Mouse (Mus musculus): ENCODE measurements around the gene Vsir.

Vsir gene

DNA sequence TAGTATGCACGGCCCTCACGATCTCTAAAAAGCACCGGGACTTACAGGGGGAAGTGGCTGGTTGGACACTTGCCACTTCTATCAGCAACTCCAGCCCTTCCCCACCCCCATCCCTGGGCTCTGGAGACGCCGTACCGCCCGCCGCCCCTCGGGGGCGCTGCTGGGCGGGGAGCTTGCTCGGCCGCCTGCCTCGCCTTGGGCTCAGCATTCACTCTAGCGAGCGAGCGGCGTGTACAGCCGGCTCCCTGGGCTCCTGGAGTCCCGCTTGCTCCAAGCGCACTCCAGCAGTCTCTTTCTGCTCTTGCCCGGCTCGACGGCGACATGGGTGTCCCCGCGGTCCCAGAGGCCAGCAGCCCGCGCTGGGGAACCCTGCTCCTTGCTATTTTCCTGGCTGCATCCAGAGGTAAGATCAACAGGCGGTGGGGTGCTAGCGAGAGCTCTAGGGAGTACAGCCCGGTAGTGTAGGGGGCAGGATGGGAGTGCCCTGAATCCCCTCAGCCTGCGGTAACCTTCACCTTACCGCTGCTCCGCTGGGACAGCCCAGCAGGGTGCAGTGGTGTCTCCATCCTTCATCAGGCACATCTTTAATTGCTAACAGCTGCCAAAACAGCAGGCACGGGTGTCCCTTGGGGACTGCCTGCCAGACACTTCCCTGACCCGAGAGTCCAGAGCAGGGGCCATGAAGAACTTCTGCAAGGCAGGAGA is at the start of gene Vsir:
Gene Vsir, plus strand, starts transcription at position 151 of the 705 bp plus-strand sequence.
- peak; percentile 75 for DNase-seq (ENCODE audit: low spot score)

DNA sequence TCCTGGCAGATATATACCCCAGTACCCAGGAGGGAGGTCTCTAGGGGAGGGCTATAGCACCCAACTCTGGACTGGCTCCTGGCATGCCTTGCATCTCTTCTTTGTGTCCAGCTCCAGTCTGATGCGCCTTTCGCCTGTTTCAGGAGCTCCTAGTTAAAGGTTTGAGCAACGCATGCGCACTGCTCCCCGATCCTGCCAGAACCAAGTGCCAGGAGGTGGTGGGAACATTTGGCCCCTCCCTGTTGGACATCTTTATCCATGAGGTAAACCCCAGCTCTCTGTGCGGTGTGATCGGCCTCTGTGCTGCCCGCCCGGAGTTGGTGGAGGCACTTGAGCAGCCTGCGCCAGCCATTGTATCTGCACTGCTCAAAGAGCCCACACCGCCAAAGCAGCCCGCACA is 47.0 kb upstream of the Vsir start:
- DNase-seq (ENCODE audit: low spot score), result no peak

- no peak for DNase-seq (ENCODE audit: low spot score)
Measured at GRCm38 (mm10) chr10:60303419-60303818, 43.2 kb upstream of the Vsir start.

- peak; percentile 44 for DNase-seq (ENCODE audit: low spot score)
Measured at GRCm38 (mm10) chr10:60304854-60305628, 41.6 kb upstream of the Vsir start.

DNA sequence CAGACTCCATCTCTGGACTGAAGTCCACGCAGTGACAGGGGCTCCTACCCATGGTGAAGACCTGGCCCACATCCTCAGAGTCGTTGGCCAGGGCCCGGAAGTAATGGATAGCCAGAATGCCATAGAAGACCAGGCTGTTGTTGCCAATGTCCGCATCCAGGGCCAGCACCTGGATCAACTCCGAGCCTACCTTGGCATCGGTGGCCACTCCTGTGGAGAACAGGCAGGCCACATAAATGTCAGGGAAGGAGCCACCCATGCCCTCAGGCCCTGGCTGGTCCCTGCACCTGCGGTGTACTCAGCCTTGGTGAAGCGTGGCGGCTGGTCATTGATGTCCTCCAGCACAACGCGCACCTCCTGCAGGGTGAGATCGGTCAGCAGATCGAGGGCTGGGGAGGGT is 36.0 kb upstream of the Vsir start:
- DNase-seq (ENCODE audit: low spot score), result no peak

DNA sequence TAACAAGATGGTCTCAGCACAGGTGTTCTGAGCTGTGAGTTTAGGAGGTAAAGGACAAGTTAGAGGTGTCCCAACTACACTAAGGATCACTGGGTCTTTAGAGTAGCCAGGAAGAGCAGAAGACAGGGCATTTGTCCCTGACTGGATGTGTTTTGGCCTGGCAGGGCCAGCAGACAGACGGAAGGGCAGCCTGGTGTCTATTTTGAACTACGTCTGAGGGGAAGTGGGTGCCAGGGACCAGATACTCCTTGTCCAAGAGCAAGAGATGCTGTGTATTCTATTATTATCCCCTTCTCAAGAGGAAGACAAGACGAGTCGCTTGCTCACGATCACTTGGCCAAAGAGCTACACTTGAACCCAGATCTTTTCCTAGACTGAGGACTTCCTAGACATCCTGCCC is 33.0 kb upstream of the Vsir start:
- no peak for DNase-seq (ENCODE audit: low spot score)

DNA sequence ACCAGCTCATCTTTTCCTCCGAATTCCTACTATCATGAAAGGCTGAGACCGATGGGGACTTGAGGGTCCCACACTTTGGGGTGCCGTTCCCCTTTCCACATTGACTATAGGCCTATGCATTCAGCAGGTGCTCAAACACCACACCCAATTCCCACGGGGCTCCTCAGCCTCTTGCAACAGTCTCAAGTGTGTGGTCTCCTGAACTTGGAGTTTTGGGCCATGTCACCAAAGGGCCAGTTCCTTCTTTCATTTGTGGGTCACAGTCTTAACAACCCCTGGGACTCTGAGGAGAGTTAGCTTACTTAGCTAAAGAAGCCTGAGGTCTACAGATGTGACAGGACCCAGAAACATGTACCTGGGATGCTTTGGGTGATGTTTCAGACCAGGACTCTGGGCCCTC is 30.5 kb upstream of the Vsir start:
- DNase-seq (ENCODE audit: low spot score), result no peak

GRCm38 (mm10) chr10:60328963-60329650 is 17.5 kb upstream of the Vsir start:
- DNase-seq (ENCODE audit: low spot score), result no peak

DNA sequence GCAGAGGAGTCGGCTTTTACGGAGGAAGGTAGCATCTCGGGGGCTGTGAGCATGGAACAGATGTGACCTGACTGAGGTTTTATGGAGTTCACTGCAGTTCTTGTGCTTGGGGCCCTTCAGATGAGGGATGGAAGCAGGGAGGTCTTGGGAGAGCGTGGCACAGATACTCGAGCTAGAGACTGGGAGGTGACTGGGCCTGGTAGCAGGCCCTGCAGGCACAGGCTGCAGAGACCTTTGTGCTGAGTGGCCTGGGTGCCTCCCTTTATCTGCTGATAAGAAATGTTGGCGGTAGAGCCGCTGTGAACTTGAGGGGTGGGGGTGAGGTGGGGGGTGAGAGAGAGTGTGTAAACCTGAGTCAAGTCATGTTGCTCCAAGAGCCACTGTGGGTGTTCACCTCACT is 12.1 kb upstream of the Vsir start:
- DNase-seq (ENCODE audit: low spot score), result no peak

GRCm38 (mm10) chr10:60335021-60335420 is 11.6 kb upstream of the Vsir start:
- DNase-seq (ENCODE audit: low spot score), result no peak

DNA sequence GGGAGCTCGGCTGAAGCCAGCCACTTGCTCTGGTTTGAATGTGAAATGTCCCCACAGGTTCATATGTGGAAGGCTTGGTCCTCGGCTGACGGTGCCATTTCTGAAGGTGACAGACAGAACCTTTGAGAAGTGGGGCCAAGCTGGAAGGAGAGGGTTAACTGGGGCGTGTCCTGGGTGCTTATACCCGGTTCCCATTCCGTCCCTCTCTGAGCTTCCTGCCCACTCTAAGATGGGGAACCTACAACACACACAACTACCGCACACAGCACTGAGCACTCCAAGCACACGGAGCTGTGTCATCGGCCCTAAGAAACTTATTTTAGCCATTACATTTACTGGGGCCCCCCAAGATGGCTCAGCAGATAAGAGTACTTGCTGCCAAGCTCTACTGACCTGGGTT is 5.1 kb upstream of the Vsir start:
- no peak for DNase-seq (ENCODE audit: low spot score)

- DNase-seq (ENCODE audit: low spot score), result no peak
Measured at GRCm38 (mm10) chr10:60344111-60344510, 2.5 kb upstream of the Vsir start.

DNA sequence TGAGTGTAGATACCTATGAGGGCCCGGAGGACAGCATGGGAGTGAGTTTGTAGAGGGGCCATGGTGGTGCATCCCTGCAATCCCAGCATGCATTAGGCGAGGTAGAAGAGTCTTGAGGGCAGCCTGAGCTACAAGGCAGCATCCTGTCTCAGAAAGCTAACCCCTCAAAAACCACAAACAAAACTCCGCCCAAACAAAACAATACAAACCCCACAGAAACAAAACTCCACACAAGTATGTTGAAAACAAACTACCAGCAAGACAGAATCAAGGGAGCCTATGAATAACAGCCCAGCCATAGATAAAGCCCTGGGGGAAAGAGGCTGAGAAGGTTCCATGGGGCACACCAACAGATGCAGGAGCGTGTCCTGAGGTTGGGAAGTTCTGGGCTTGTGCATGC is 595 bp upstream of the Vsir start:
- DNase-seq (ENCODE audit: low spot score), result no peak

DNA sequence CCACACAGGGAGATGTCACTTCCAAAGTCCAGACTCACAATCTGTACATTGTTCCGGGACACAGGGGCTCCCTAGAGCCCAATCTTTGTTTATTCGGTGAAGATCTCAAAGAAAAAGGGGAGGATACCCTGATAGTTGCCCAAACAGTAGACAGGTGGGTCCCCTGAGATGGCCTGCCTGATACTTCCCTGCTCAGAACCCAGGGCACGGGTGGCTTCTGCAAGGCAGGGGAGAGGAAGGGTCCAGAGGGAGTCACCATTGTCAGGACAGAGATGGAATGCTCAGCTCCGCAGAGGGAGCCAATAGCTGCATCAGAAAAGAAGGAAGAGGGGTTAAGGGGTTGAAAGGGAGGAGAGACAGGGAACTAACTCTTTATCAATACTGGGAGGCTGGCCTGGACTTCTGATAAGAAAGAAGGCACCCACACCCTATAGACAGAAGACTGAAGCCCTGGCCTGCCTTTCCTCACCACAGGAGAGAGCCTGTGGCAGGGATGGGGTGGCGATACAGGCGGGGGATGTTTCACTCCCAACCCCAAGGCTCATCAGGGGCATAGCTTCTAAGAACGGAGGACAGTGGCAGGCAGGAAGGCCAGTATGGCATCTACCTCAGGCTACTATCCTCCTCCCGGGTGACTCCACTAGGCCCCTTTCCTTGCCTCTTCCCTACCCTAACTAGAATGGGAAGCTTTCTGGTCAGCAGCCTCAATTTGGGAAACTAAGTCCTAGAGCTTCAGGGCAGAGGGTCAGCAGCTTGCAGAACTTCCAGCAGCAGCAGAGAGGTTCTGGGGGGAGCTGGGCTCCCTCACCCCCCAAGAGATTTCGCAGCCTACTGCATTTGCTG is 1.3 kb downstream of the Vsir start:
- DNase-seq (ENCODE audit: low spot score), result no peak

DNA sequence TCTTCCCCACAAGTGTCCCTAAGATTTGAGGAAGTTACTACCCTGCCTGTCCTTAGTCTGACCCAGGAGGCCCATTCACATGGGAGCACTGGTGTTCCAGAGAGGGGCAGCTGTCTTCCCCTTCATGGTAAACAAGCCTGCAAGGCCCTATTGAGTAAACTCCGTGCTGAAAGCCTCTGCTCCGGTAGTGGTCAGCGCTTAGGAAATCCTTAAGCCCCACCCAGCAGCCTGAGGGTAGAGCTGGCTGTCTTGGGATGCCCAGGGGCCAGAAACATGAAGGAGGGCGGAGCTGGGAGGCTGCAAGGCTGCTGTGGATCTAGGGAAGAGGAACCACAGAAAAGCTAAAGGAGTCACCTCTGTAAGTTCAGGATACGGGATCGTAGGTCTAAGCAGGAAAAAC is 2.4 kb downstream of the Vsir start:
- no peak for DNase-seq (ENCODE audit: low spot score)

DNA sequence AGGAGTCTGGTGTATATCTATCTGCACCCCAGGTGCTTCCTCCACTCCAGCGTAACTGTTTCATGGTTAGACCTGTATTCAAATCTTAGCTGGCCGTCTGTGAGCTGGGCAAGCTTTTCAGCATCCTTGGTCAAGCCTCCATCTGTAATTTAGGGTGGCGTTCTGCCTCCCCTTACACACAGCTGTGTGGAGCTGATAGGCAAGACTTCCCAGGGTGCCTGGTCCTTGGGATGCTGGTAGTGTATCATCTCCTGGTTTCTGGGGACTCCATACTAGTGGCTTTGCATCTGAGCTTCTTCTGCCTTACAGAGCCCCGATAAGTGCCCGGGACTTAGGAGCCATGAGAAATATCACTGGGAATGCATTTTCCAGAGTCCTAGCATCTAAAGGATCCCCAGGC is 3.0 kb downstream of the Vsir start:
- DNase-seq (ENCODE audit: low spot score), result no peak

DNA sequence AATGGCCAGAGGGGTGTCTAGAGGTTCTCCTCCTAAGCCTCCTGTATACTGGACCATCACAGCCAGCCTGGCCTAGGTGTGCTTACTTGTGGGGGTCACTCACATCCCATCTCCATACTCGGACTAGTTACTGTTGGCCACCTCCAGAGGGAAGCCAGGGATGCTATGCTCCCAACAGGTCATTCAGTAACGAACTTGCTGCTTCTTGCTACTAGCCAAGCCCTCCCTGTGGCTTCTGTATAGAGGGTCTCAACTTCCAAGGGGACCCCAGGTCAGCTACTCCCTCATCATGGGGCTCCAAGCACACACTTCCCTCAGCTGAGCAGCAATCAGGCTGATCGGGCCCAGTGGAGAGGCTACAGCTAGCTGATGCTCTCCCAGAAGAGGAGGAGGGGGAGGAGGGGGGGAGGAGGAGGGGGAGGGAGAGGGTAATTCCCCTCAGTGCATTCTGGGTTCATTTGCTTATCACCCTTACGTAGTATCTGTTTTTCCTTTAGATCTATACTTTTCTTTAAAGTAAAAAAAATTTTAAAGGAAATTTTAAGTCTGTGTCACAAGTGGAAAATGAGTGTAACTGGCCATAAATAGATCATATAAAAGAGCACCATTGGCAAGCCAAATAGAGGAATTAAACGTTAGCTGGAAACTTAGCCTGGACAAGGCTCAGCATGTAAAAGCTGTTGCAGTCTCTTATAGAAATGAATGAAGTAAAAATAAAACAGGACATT is 3.6 kb downstream of the Vsir start:
- no peak for DNase-seq (ENCODE audit: low spot score)

DNA sequence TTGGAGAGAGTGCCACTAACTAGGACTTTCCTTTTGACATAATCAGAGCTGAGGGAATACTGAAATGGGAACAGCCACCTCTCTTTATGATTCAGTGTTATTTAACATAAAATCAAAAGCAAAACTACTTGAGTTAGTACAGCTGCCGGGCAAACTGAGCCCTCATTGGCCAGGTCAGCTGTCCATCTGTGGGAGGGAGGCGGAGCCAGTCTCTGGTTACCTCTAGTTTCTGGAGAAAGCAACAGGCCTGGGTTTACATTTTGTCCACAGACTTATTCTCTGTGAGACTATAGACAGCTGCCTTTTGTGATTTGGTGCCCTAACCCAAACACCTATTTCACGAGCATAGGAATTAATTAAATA is 4.1 kb downstream of the Vsir start:
- peak; percentile 69 for DNase-seq (ENCODE audit: low spot score)

DNA sequence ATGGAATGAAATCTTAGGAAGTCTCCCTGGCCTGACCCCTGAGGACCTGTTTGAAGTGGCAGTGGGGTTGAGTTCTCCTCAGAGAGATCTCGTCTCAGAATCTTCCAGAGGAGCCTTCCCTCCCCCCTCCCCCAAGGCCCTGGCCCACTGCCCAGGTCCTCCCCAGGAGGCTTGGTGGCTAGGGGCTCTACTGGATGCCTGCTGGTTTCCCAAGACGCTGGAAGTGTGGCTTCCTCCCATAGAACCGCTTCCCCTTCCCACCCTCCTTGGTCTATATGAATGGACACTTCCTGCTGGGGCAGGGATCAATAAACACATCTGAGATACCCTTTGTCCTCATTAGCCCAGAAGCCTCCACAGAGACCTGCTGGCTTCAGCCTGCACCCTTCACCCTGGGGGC is 4.6 kb downstream of the Vsir start:
- no peak for DNase-seq (ENCODE audit: low spot score)

DNA sequence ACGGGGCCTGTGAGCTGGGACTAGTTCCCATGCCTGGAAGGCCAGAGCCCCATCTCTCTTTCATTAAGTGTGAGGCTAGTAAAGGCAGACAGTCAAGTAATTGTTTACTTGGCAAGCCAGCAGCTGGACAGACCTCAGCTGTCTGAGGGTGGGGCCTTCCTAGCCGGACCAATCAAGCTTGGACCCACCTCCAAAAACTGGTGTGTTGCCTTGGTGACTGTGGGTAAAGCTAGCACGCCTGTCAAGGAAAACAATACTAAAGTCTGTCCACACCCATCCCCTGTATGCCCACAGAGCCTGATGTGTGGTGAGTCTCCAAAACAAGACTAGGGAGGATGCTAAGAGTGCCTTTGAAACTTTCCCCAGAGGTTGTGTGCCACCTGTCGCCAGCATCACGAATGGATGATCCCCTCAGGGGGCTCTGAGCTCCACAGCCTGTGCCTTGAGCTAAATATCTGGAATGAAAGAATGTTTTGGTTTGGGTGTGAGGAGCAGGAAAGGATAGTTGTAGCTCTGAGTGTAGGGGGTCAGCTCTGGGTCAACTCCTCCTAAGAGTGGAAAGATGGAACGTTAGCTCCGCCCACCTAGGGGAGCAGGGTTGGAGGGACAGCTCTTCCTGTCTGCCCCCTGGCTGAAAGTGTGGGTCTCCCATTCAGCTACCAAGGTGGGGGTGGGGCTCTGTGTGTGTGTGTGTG is 5.3 kb downstream of the Vsir start:
- peak; percentile 32 for DNase-seq (ENCODE audit: low spot score)
